Mouse (Mus musculus) ES-E14 (cell line): Measurements from ENCODE around the gene Nkapl. TPM values are rescaled to one million over a fixed set of nuclear protein-coding genes. Genes with fewer than 3 reads are reported as not detected.

Experiments used
- DNase-seq: peaks from one replicate; pipeline ENCODE4 v3.0.0-alpha.2; 2013; ENCODE audit warnings: low read depth, low spot score
- H3K27ac ChIP-seq: 2 replicates; pipeline ENCODE4 v1.5.1; 2012; ENCODE audit warnings: low read depth, mild to moderate bottlenecking, low read length, moderate library complexity, mixed read lengths; ENCODE audit not compliant: poor library complexity, insufficient read depth, severe bottlenecking
- H3K36me3 ChIP-seq: 2 replicates; pipeline ENCODE4 v1.6.1; 2012; ENCODE audit warnings: mild to moderate bottlenecking, low read length, moderate library complexity, mixed read lengths; ENCODE audit not compliant: control insufficient read depth, poor library complexity, insufficient read depth, severe bottlenecking
- H3K4me1 ChIP-seq, 2 experiments: fragments of 150-350 bp in 1 of 2; sonication (generic) in 1 of 2; 2 replicates each; pipeline ENCODE4 v1.6.1; 2012; ENCODE audit warnings: low read length in 2 of 2, mild to moderate bottlenecking in 1 of 2, mixed read lengths in 1 of 2; ENCODE audit not compliant: control insufficient read depth in 2 of 2, insufficient read depth in 2 of 2, poor library complexity in 1 of 2
- H3K4me3 ChIP-seq, 2 experiments: fragments of 150-350 bp in 1 of 2; sonication (generic) in 1 of 2; 2 replicates each; pipeline ENCODE4 v1.5.1; 2012; ENCODE audit warnings: low read length in 2 of 2, low read depth in 1 of 2, mild to moderate bottlenecking in 1 of 2, mixed read lengths in 1 of 2; ENCODE audit not compliant: insufficient read depth in 1 of 2, poor library complexity in 1 of 2, severe bottlenecking in 1 of 2
- H3K9ac ChIP-seq: 2 replicates; pipeline ENCODE4 v1.6.1; 2012; ENCODE audit warnings: low read depth, mild to moderate bottlenecking, low read length, mixed read lengths; ENCODE audit not compliant: poor library complexity, insufficient read depth, severe bottlenecking
- H3K9me3 ChIP-seq: fragments of 150-350 bp; sonication (generic); 2 replicates; pipeline ENCODE4 v1.6.1; 2012; ENCODE audit warnings: low read depth, mild to moderate bottlenecking, low read length; ENCODE audit not compliant: control insufficient read depth, insufficient read depth
- CHD2 ChIP-seq: IDR thresholded peaks from 2 replicates; pipeline ENCODE4 v1.6.1; 2014; ENCODE audit warnings: mild to moderate bottlenecking, low read depth, low read length, inconsistent platforms
- HCFC1 ChIP-seq: IDR thresholded peaks from 2 replicates; pipeline ENCODE4 v1.6.1; 2012; ENCODE audit warnings: low read length, inconsistent platforms, borderline replicate concordance; ENCODE audit not compliant: insufficient read depth
- MAFK ChIP-seq: IDR thresholded peaks from 2 replicates; pipeline ENCODE4 v1.6.1; 2014; ENCODE audit warnings: mild to moderate bottlenecking, low read depth, low read length, inconsistent platforms; ENCODE audit not compliant: insufficient read depth
- ZC3H11A ChIP-seq: IDR thresholded peaks from 2 replicates; pipeline ENCODE4 v1.6.1; 2012; ENCODE audit warnings: low read depth, mild to moderate bottlenecking, inconsistent platforms, low read length, borderline replicate concordance
- ZNF384 ChIP-seq: IDR thresholded peaks from 2 replicates; pipeline ENCODE4 v1.6.1; 2012; ENCODE audit warnings: low read depth, low read length, inconsistent platforms
- in situ Hi-C, 2 experiments: fragments of 600-800 bp; cut with MboI; formaldehyde crosslinking; loops; one replicate each; pipeline ENCODE4 v1.15.1; 2025; ENCODE audit warnings: low sequenced_read_pairs in 2 of 2, inconsistent platforms in 1 of 2; ENCODE audit not compliant: unreplicated experiment in 2 of 2
- total RNA-seq: library from RNA; depleted of rRNA; stranded (reverse); fragments of 300-350 nt; gene quantifications from 2 replicates; pipeline ENCODE4 v1.2.3, GENCODE M21; 2012; rRNA removed

Nkapl gene
- total RNA-seq, 1 experiment = 0.98 TPM

DNA sequence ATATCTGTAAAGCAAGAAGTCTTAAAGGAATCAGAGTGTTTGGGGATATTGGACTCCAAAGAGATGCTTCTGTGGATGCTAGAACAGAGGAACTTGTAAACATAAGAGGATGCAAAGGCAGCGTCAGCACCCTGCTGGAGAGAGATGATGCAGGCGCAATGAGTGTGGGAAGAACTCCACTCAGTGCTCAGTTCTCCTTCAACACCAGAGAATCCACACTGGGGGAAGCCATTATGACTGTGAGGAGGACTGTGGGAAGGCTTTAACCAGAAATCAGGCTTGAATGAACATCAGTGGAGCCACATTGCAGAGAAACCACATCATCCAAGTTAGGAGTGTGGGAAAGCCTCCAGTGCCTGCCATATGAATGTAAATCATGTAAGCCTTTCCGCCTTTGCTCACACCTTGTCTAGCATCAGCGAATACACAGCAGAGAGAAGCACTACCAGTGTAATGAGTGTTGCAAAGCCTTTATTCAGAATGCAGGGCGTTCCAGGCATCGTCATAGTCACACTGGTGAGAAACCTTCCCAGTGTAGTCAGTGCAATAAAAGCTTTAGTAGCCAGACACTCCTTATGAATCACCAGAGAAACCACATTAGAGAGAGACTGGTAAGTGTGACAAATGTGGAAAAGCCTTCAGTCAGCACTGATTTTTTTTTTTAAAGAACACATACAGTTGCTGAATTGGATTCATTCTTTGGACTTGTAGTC, 50.9 kb downstream of the Nkapl start:
- in situ Hi-C loops = no loop called here
- DNase-seq = no peak
- Histone ChIP-seq H3K27ac (no peak overlapping the region), H3K4me1 (no peaks in the 10 kb centered on the region; a peak in 1 of 4 replicates), H3K9ac (no peak overlapping the region), H3K4me3 (no peak overlapping the region), H3K9me3 (no peaks in the 10 kb centered on the region), H3K36me3 (no peaks in the 10 kb centered on the region)
- TF ChIP-seq HCFC1 = no peak
- TF ChIP-seq ZNF384 = no peak
- no peak for TF ChIP-seq ZC3H11A
- no peak for TF ChIP-seq MAFK
- no peak for TF ChIP-seq CHD2

Other genes starting within 250 kb of the Nkapl start
- gene Gpx5, start 175.8 kb downstream of the Nkapl start, total RNA-seq = not detected in 2 replicates
- gene Gpx6, start 156.4 kb downstream of the Nkapl start, total RNA-seq = 2.1 and 2.2 TPM in 2 replicates
- gene Olfr1367, start 121.6 kb downstream of the Nkapl start, total RNA-seq = not detected in 2 replicates
- 7.1 and 10.4 TPM in 2 replicates for gene Zscan12, start 105.7 kb downstream of the Nkapl start, total RNA-seq
- gene Zkscan3, start 65.8 kb downstream of the Nkapl start, total RNA-seq = 20.4 and 21.7 TPM in 2 replicates
- 1.2 and 1.5 TPM in 2 replicates for gene Pgbd1, start 27.5 kb downstream of the Nkapl start, total RNA-seq
- 22.9 and 25.8 TPM in 2 replicates for gene Zscan26, start 14.8 kb downstream of the Nkapl start, total RNA-seq
- gene Zkscan4, start 10.4 kb upstream of the Nkapl start, total RNA-seq = 0.31 and 0.79 TPM in 2 replicates
- gene Gm10065, start 10.9 kb upstream of the Nkapl start, total RNA-seq = not detected in 2 replicates
- 0.11 and 0.31 TPM in 2 replicates for gene AK157302, start 26.7 kb upstream of the Nkapl start, total RNA-seq
- gene Gm11273, start 32.9 kb upstream of the Nkapl start, total RNA-seq = 23.4 and 35.7 TPM in 2 replicates
- gene Zkscan8, start 62.6 kb upstream of the Nkapl start, total RNA-seq = 9.2 and 16.1 TPM in 2 replicates
- gene Olfr1366, start 74.3 kb upstream of the Nkapl start, total RNA-seq = not detected in 2 replicates
- gene Olfr1535, start 91.4 kb upstream of the Nkapl start, total RNA-seq = not detected in 2 replicates
- not detected in 2 replicates for gene Olfr1364, start 113.2 kb upstream of the Nkapl start, total RNA-seq
- gene Olfr1362, start 145.5 kb upstream of the Nkapl start, total RNA-seq = not detected in 2 replicates
- 0.13 TPM in 1 of 2 replicates, not detected in the other for gene Olfr11, start 174.0 kb upstream of the Nkapl start, total RNA-seq
- gene Olfr1361, start 194.9 kb upstream of the Nkapl start, total RNA-seq = not detected in 2 replicates
- gene Olfr1360, start 208.9 kb upstream of the Nkapl start, total RNA-seq = not detected in 2 replicates
- not detected in 2 replicates for gene Olfr1359, start 229.6 kb upstream of the Nkapl start, total RNA-seq
- gene Hist1h2bl, start 247.6 kb upstream of the Nkapl start, total RNA-seq = 1,275 and 1,694 TPM in 2 replicates
- gene Hist1h2ai, start 247.9 kb upstream of the Nkapl start, total RNA-seq = 1,685 and 2,304 TPM in 2 replicates
- 2,227 and 2,394 TPM in 2 replicates for gene Hist1h3h, start 249.2 kb upstream of the Nkapl start, total RNA-seq